Mouse (Mus musculus): ENCODE results near the gene Ctbp2. TPM values are rescaled to one million over a fixed set of nuclear protein-coding genes. Genes with fewer than 3 reads are reported as not detected.
"Not testable (repeated sequence)": the region's sequence is repeated elsewhere in the genome, so short reads cannot be mapped to it uniquely, and the experiment has no call there.

Ctbp2 gene
- polyA plus RNA-seq, 1 experiment from 2014 or later = 42.7 TPM

- 0 out of 2 replicates have a peak, but pooled peaks cover 3% of the 10 kb centered on the region for H3K4me1 ChIP-seq (replicated peaks; ENCODE audit: control insufficient read depth, insufficient read depth, low read length)
- no peak overlapping the region for H3K27ac ChIP-seq (ENCODE audit: low read depth, low read length)
- H3K36me3 ChIP-seq (ENCODE audit: control insufficient read depth, insufficient read depth, low read length) = no peaks in the 10 kb centered on the region
- ATAC-seq (replicated peaks; ENCODE audit: low FRiP score) (no peak), DNase-seq (ENCODE audit: low spot score) (no peak)
- no peaks in the 10 kb centered on the region for H3K27me3 ChIP-seq (replicated peaks; ENCODE audit: control insufficient read depth, insufficient read depth, low read length)
- no peak overlapping the region for H3K4me2 ChIP-seq
- no peak overlapping the region for H3K4me3 ChIP-seq (ENCODE audit: low read depth, low read length)
- H3K9ac ChIP-seq (ENCODE audit: low read depth, low read length) = no peak overlapping the region
- WGBS = 87% methylated on average over 12 of the region's 12 CpGs
- H3K9me3 ChIP-seq (ENCODE audit: control insufficient read depth, low read length) = no peaks in the 10 kb centered on the region
Observed at GRCm38 (mm10) chr7:133098118-133098793, 25.9 kb downstream of the Ctbp2 start.

DNA sequence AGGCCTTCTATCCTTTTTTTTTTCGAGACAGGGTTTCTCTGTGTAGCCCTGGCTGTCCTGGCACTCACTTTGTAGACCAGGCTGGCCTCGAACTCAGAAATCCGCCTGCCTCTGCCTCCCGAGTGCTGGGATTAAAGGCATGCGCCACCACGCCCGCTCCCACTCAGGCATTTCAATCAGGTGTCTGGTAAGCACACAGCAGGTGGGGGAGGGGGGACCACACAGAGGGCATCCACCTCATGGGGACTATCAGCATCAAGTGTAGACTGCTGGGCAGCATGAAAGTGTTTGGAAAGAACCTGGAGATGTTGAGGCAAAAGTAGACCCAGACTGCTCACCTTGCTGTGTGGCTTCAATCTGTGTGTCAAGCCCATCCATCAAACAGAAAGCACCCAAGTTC lies 28.5 kb downstream of the Ctbp2 start:
- H3K9me3 ChIP-seq (ENCODE audit: control insufficient read depth, low read length); DNase-seq (ENCODE audit: low spot score); H3K4me2 ChIP-seq; H3K9ac ChIP-seq (ENCODE audit: low read depth, low read length); H3K36me3 ChIP-seq (ENCODE audit: control insufficient read depth, insufficient read depth, low read length); H3K27ac ChIP-seq (ENCODE audit: low read depth, low read length); H3K4me3 ChIP-seq (ENCODE audit: low read depth, low read length); H3K4me1 ChIP-seq (replicated peaks; ENCODE audit: control insufficient read depth, insufficient read depth, low read length); H3K27me3 ChIP-seq (replicated peaks; ENCODE audit: control insufficient read depth, insufficient read depth, low read length); ATAC-seq (replicated peaks; ENCODE audit: low FRiP score): not testable (repeated sequence)
- 78% methylated on average over 7 of the region's 7 CpGs for WGBS

GRCm38 (mm10) chr7:133094711-133095495 lies 29.3 kb downstream of the Ctbp2 start:
- Histone ChIP-seq H3K9me3 (ENCODE audit: control insufficient read depth, low read length) (no peaks in the 10 kb centered on the region), H3K27me3 (replicated peaks; ENCODE audit: control insufficient read depth, insufficient read depth, low read length) (no peaks in the 10 kb centered on the region), H3K9ac (ENCODE audit: low read depth, low read length) (no peak overlapping the region), H3K4me2 (no peak overlapping the region), H3K4me1 (replicated peaks; ENCODE audit: control insufficient read depth, insufficient read depth, low read length) (peaks cover 9% of the 10 kb centered on the region), H3K36me3 (ENCODE audit: control insufficient read depth, insufficient read depth, low read length) (no peaks in the 10 kb centered on the region), H3K27ac (ENCODE audit: low read depth, low read length) (no peak overlapping the region), H3K4me3 (ENCODE audit: low read depth, low read length) (no peak overlapping the region)
- no peak for ATAC-seq (replicated peaks; ENCODE audit: low FRiP score)
- no peak for DNase-seq (ENCODE audit: low spot score)
- WGBS = 75% methylated on average over 9 of the region's 9 CpGs

DNA sequence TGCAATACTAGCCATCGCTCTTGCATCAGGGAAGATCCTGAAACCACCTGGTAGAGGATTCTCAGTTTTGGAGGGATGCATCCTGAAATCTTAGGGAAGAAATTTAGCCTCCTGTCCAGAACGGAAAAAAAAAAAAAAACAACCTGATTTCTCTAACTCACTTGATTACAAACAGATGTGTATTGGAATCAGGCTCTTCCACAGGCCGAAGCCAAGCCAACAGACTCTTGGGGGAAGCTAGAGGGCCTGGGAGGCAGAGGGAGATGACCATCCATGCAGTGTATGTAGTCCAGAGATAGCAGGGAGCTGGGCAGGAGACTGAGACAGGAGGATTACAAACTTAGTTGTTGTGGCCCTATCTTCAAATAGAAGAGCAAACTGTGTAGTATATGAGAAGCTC lies 30.0 kb downstream of the Ctbp2 start:
- Histone ChIP-seq H3K36me3 (ENCODE audit: control insufficient read depth, insufficient read depth, low read length) (no peaks in the 10 kb centered on the region), H3K9me3 (ENCODE audit: control insufficient read depth, low read length) (no peaks in the 10 kb centered on the region), H3K4me3 (ENCODE audit: low read depth, low read length) (no peak overlapping the region), H3K9ac (ENCODE audit: low read depth, low read length) (no peak overlapping the region), H3K27me3 (replicated peaks; ENCODE audit: control insufficient read depth, insufficient read depth, low read length) (no peaks in the 10 kb centered on the region), H3K27ac (ENCODE audit: low read depth, low read length) (no peak overlapping the region), H3K4me2 (no peak overlapping the region), H3K4me1 (replicated peaks; ENCODE audit: control insufficient read depth, insufficient read depth, low read length) (peaks cover 9% of the 10 kb centered on the region)
- ATAC-seq (replicated peaks; ENCODE audit: low FRiP score) (no peak), DNase-seq (ENCODE audit: low spot score) (no peak)
- WGBS = 77% methylated on average over 3 of the region's 3 CpGs

GRCm38 (mm10) chr7:133093731-133094130 lies 30.4 kb downstream of the Ctbp2 start:
- Histone ChIP-seq H3K27me3 (replicated peaks; ENCODE audit: control insufficient read depth, insufficient read depth, low read length) (no peaks in the 10 kb centered on the region), H3K4me1 (replicated peaks; ENCODE audit: control insufficient read depth, insufficient read depth, low read length) (peaks cover 10% of the 10 kb centered on the region), H3K4me3 (ENCODE audit: low read depth, low read length) (no peak overlapping the region), H3K9ac (ENCODE audit: low read depth, low read length) (no peak overlapping the region), H3K27ac (ENCODE audit: low read depth, low read length) (no peak overlapping the region), H3K36me3 (ENCODE audit: control insufficient read depth, insufficient read depth, low read length) (no peaks in the 10 kb centered on the region), H3K4me2 (no peak overlapping the region), H3K9me3 (ENCODE audit: control insufficient read depth, low read length) (no peaks in the 10 kb centered on the region)
- no peak for ATAC-seq (replicated peaks; ENCODE audit: low FRiP score)
- no peak for DNase-seq (ENCODE audit: low spot score)
- WGBS = 88% methylated on average over 5 of the region's 5 CpGs

GRCm38 (mm10) chr7:133090641-133091040 lies 33.5 kb downstream of the Ctbp2 start:
- Histone ChIP-seq H3K27me3 (replicated peaks; ENCODE audit: control insufficient read depth, insufficient read depth, low read length) (no peaks in the 10 kb centered on the region), H3K27ac (ENCODE audit: low read depth, low read length) (no peak overlapping the region), H3K4me1 (replicated peaks; ENCODE audit: control insufficient read depth, insufficient read depth, low read length) (peaks cover 10% of the 10 kb centered on the region), H3K36me3 (ENCODE audit: control insufficient read depth, insufficient read depth, low read length) (no peaks in the 10 kb centered on the region), H3K9ac (ENCODE audit: low read depth, low read length) (no peak overlapping the region), H3K4me3 (ENCODE audit: low read depth, low read length) (no peak overlapping the region), H3K4me2 (no peak overlapping the region), H3K9me3 (ENCODE audit: control insufficient read depth, low read length) (no peaks in the 10 kb centered on the region)
- ATAC-seq (replicated peaks; ENCODE audit: low FRiP score) (no peak), DNase-seq (ENCODE audit: low spot score) (no peak)
- 70% methylated on average over 4 of the region's 4 CpGs for WGBS

DNA sequence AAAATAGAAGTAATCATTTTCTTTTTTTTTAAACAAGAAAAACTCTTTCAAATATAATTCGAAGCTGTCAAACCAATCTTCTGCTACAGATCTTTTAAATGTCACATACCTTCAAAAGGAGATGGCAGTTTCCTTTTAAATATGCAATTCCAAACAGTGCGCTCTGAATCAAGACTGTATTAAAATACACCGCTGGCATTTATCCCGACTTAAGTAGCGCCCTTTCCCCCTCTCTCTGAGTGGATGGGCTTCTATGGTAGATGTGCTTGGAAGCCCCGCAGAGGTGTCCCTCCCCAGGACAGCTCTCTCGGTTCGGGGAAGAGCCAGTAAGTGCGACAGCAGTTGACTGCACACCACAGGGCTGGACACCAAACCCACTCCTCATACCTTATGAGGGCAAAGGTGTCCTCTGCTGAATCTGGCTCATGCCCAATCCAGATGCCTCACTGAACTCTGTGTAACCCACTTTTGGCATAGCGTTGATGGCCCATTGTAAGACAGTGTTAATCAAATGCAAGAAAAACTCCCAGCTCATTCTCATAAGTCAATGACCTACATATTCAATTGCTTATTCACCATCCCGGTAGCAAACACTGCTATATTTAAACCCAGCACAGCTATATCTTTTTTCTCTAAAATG lies 34.4 kb downstream of the Ctbp2 start:
- Histone ChIP-seq H3K4me2 (no peak overlapping the region), H3K27ac (ENCODE audit: low read depth, low read length) (no peak overlapping the region), H3K9ac (ENCODE audit: low read depth, low read length) (no peak overlapping the region), H3K4me1 (replicated peaks; ENCODE audit: control insufficient read depth, insufficient read depth, low read length) (peaks cover 10% of the 10 kb centered on the region), H3K9me3 (ENCODE audit: control insufficient read depth, low read length) (no peaks in the 10 kb centered on the region), H3K27me3 (replicated peaks; ENCODE audit: control insufficient read depth, insufficient read depth, low read length) (no peaks in the 10 kb centered on the region), H3K36me3 (ENCODE audit: control insufficient read depth, insufficient read depth, low read length) (no peaks in the 10 kb centered on the region), H3K4me3 (ENCODE audit: low read depth, low read length) (no peak overlapping the region)
- DNase-seq (ENCODE audit: low spot score) (no peak), ATAC-seq (replicated peaks; ENCODE audit: low FRiP score) (no peak)
- WGBS = 86% methylated on average over 11 of the region's 11 CpGs

DNA sequence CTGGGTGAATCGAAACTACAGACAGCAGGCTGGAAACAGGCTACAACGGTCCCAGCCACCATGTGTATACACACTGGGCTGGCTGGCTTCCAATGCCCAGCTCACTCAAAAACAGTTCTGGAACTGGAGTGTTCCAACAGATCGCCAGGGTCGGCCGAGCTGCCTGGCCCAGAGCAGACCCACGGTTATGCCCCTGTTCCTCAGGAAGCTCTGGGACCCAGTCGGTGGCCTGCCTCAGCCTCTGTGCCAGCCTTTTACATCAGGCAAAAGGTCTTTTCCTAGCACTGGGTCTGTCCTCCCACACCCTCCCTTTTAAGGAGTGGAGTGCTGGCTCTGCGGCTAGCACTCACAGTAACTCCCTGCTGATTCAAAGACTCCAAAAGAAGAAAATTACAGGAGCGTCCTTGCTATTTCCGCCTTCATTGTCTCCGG lies 35.3 kb downstream of the Ctbp2 start:
- H3K27ac ChIP-seq (ENCODE audit: low read depth, low read length) = no peak overlapping the region
- no peak for DNase-seq (ENCODE audit: low spot score)
- no peak overlapping the region for H3K9ac ChIP-seq (ENCODE audit: low read depth, low read length)
- no peaks in the 10 kb centered on the region for H3K36me3 ChIP-seq (ENCODE audit: control insufficient read depth, insufficient read depth, low read length)
- H3K4me1 ChIP-seq (replicated peaks; ENCODE audit: control insufficient read depth, insufficient read depth, low read length) = peaks cover 10% of the 10 kb centered on the region
- no peak for ATAC-seq (replicated peaks; ENCODE audit: low FRiP score)
- no peaks in the 10 kb centered on the region for H3K9me3 ChIP-seq (ENCODE audit: control insufficient read depth, low read length)
- 76% methylated on average over 11 of the region's 11 CpGs for WGBS
- H3K4me3 ChIP-seq (ENCODE audit: low read depth, low read length) = no peak overlapping the region
- no peak overlapping the region for H3K4me2 ChIP-seq
- H3K27me3 ChIP-seq (replicated peaks; ENCODE audit: control insufficient read depth, insufficient read depth, low read length) = no peaks in the 10 kb centered on the region

All from liver, embryonic 11.5 days (tissue).